Comparison of ENCODE assay signal across 9 mouse cellular contexts in genomic region chr10:43718768-43719167, GRCm38 (mm10).
DNase-seq lines count a peak whose midpoint lies in the region; ATAC-seq and TF ChIP-seq lines count a peak whose summit lies in the region.
"Had no signal": no experiment of that assay in that cellular context is flagged by ENCODE, and none has a peak within 500 bp of the region (broad histone marks: within the 10 kb centered on the region; RNA-seq: fewer than 3 reads in every experiment).

No protein-coding gene starts in this region.

- no peak overlapping the region for H3K4me2 ChIP-seq in forebrain, embryonic 14.5 days (ENCODE audit: low read length)
- H3K4me2 ChIP-seq in forebrain, postnatal 0 days (ENCODE audit: low read depth): no peak overlapping the region
- peak overlapping the region; percentile 20; the same call in 1 of the 2 replicates for H3K4me2 ChIP-seq in lung, embryonic 14.5 days
- no peak overlapping the region for H3K4me2 ChIP-seq in limb, embryonic 14.5 days (replicated peaks; ENCODE audit: low read depth, low read length, severe bottlenecking)

- no peak for TF ChIP-seq CTCF in forebrain, postnatal 0 days (IDR thresholded peaks at IDR 0.05; ENCODE audit: low read depth)
- no peak for TF ChIP-seq CTCF in lung, embryonic 14.5 days (IDR thresholded peaks at IDR 0.05; ENCODE audit: low read depth)
- TF ChIP-seq CTCF in lung, adult 2 months (IDR thresholded peaks at IDR 0.05; ENCODE audit: insufficient read depth, low read length): no peak

- no peak overlapping the region for H3K4me3 ChIP-seq in forebrain, embryonic 14.5 days (ENCODE audit: low read depth, low read length)
- no peak overlapping the region for H3K4me3 ChIP-seq in forebrain, postnatal 0 days (ENCODE audit: low read depth, low read length)
- no peak overlapping the region for H3K4me3 ChIP-seq in lung, embryonic 14.5 days (ENCODE audit: low read depth, low read length)
- no peak overlapping the region for H3K4me3 ChIP-seq in lung, adult 2 months (replicated peaks; ENCODE audit: extremely low read depth, low read depth, low read length)
- H3K4me3 ChIP-seq in limb, embryonic 14.5 days (replicated peaks; ENCODE audit: low read length): no peak overlapping the region

- H3K4me1 ChIP-seq in forebrain, embryonic 14.5 days (ENCODE audit: control insufficient read depth, insufficient read depth, low read length): peaks cover 15% of the 10 kb centered on the region
- 0 out of 2 replicates have a peak, but pooled peaks cover 12% of the 10 kb centered on the region for H3K4me1 ChIP-seq in forebrain, postnatal 0 days (ENCODE audit: insufficient read depth)
- H3K4me1 ChIP-seq in lung, embryonic 14.5 days (ENCODE audit: insufficient read depth): peaks cover 16% of the 10 kb centered on the region
- H3K4me1 ChIP-seq in lung, adult 2 months (ENCODE audit: control insufficient read depth, insufficient read depth, low read length): peaks cover 8% of the 10 kb centered on the region
- H3K4me1 ChIP-seq in limb, embryonic 14.5 days (ENCODE audit: control insufficient read depth, insufficient read depth, low read length): peaks cover 22% of the 10 kb centered on the region

- no peak overlapping the region for H3K27ac ChIP-seq in forebrain, embryonic 14.5 days (ENCODE audit: low read depth, low read length)
- no peak overlapping the region for H3K27ac ChIP-seq in forebrain, postnatal 0 days (ENCODE audit: low read depth, low read length)
- peak overlapping the region; percentile 54 for H3K27ac ChIP-seq in lung, embryonic 14.5 days (ENCODE audit: low read depth)
- peak overlapping the region; percentile 63; the same call in 1 of the 2 replicates for H3K27ac ChIP-seq in limb, embryonic 14.5 days (replicated peaks; ENCODE audit: low read depth, low read length)
- H3K27ac ChIP-seq: hindbrain, postnatal 0 days had no signal

- no peaks in the 10 kb centered on the region for H3K9me3 ChIP-seq in forebrain, embryonic 14.5 days (replicated peaks; ENCODE audit: control insufficient read depth, low read length)
- no peaks in the 10 kb centered on the region for H3K9me3 ChIP-seq in forebrain, postnatal 0 days (ENCODE audit: low read length)
- H3K9me3 ChIP-seq in lung, embryonic 14.5 days (ENCODE audit: low read depth, low read length): no peaks in the 10 kb centered on the region
- H3K9me3 ChIP-seq in limb, embryonic 14.5 days (ENCODE audit: control insufficient read depth, low read length): no peaks in the 10 kb centered on the region

- no peaks in the 10 kb centered on the region for H3K36me3 ChIP-seq in forebrain, embryonic 14.5 days (ENCODE audit: control insufficient read depth, insufficient read depth, low read length)
- H3K36me3 ChIP-seq in forebrain, postnatal 0 days (ENCODE audit: insufficient read depth): no peaks in the 10 kb centered on the region
- no peaks in the 10 kb centered on the region for H3K36me3 ChIP-seq in lung, embryonic 14.5 days (ENCODE audit: insufficient read depth)
- no peaks in the 10 kb centered on the region for H3K36me3 ChIP-seq in limb, embryonic 14.5 days (ENCODE audit: control insufficient read depth, insufficient read depth, low read length)

- no peak for ATAC-seq in forebrain, embryonic 14.5 days
- ATAC-seq in forebrain, postnatal 0 days: no peak
- 0 out of 2 replicates have a peak, but pooled peaks have one; percentile 39 for ATAC-seq in lung, embryonic 14.5 days (ENCODE audit: insufficient read depth)
- peak; percentile 9; the same call in 1 of the 2 replicates for ATAC-seq in limb, embryonic 14.5 days (ENCODE audit: low FRiP score, low read depth)
- ATAC-seq: hindbrain, postnatal 0 days had no signal

- TF ChIP-seq POLR2A in lung, adult 2 months (IDR thresholded peaks at IDR 0.05; ENCODE audit: borderline replicate concordance, extremely low read depth, low read depth, low read length): no peak
- TF ChIP-seq POLR2A in limb, embryonic 14.5 days (IDR thresholded peaks at IDR 0.05; ENCODE audit: borderline replicate concordance, extremely low read depth, insufficient read depth, insufficient read length): no peak

- WGBS in forebrain, embryonic 14.5 days: 55% methylated on average over 13 of the region's 13 CpGs
- 53% methylated on average over 13 of the region's 13 CpGs for WGBS in forebrain, postnatal 0 days
- WGBS in lung, embryonic 14.5 days: 43% methylated on average over 13 of the region's 13 CpGs
- WGBS in lung, adult 2 months: 64% methylated on average over 13 of the region's 13 CpGs
- WGBS in limb, embryonic 14.5 days: 37% methylated on average over 13 of the region's 13 CpGs

- H3K9ac ChIP-seq in forebrain, embryonic 14.5 days (ENCODE audit: low read length): no peak overlapping the region
- H3K9ac ChIP-seq in forebrain, postnatal 0 days: no peak overlapping the region
- H3K9ac ChIP-seq in lung, embryonic 14.5 days: no peak overlapping the region
- H3K9ac ChIP-seq in limb, embryonic 14.5 days (ENCODE audit: low read depth, low read length, severe bottlenecking): no peak overlapping the region

- no peaks in the 10 kb centered on the region for H3K27me3 ChIP-seq in forebrain, embryonic 14.5 days (replicated peaks; ENCODE audit: control insufficient read depth, insufficient read depth, low read length)
- no peaks in the 10 kb centered on the region for H3K27me3 ChIP-seq in forebrain, postnatal 0 days (ENCODE audit: insufficient read depth, low read length)
- no peaks in the 10 kb centered on the region for H3K27me3 ChIP-seq in lung, embryonic 14.5 days (ENCODE audit: insufficient read depth, low read length)
- no peaks in the 10 kb centered on the region for H3K27me3 ChIP-seq in limb, embryonic 14.5 days (ENCODE audit: control insufficient read depth, insufficient read depth, low read length)

- peak; percentile 33 for DNase-seq in forebrain, embryonic 14.5 days (ENCODE audit: low spot score)
- DNase-seq in forebrain, postnatal 0 days: no peak
- peak; percentile 75 for DNase-seq in lung, embryonic 14.5 days
- no peak for DNase-seq in lung, adult 2 months
- peak; percentile 65 for DNase-seq in limb, embryonic 14.5 days (ENCODE audit: low spot score)
- peak; percentile 24 for DNase-seq in urinary bladder, postnatal 25 days (ENCODE audit: low spot score)
- DNase-seq in adrenal gland, postnatal 14 days: no peak
- no peak for DNase-seq in adrenal gland, adult 18-20 months (ENCODE audit: low spot score in 2 of 2)

Comparison
In these comparisons a context has a peak if more than half of its experiments do, and no peak if none do; other contexts are left out.
1. DNase-seq: peak in forebrain, embryonic 14.5 days (single experiment), lung, embryonic 14.5 days (single experiment), limb, embryonic 14.5 days (single experiment) and urinary bladder, postnatal 25 days (single experiment); none in forebrain, postnatal 0 days (single experiment), lung, adult 2 months (single experiment), adrenal gland, postnatal 14 days (single experiment) and adrenal gland, adult 18-20 months (0 of 2).
2. ATAC-seq: peak in lung, embryonic 14.5 days (single experiment) and limb, embryonic 14.5 days (single experiment); none in forebrain, embryonic 14.5 days (single experiment) and forebrain, postnatal 0 days (single experiment).
3. H3K27ac ChIP-seq: peak in lung, embryonic 14.5 days (single experiment) and limb, embryonic 14.5 days (single experiment); none in forebrain, embryonic 14.5 days (single experiment) and forebrain, postnatal 0 days (single experiment).